Mouse (Mus musculus) thymus, adult 18-20 months (tissue): ENCODE measurements around the gene Tigd4.
"Not testable (repeated sequence)": the region's sequence is repeated elsewhere in the genome, so short reads cannot be mapped to it uniquely, and the experiment has no call there.

Experiments
- DNase-seq, 2 experiments: peaks; one replicate each; pipeline ENCODE4 v3.0.0; 2022; ENCODE audit warnings: mixed read lengths in 2 of 2

The Tigd4 gene

GRCm38 (mm10) chr3:84593274-84593673 is at the start of gene Tigd4:
Gene Tigd4, plus strand, starts transcription at chr3:84593574.
- no peak for DNase-seq

- DNase-seq, result peak; percentile 3 to 9
These were observed 46.2 kb upstream of the Tigd4 start for GRCm38 (mm10) chr3:84547177-84547576.

GRCm38 (mm10) chr3:84555780-84556179 is 37.6 kb upstream of the Tigd4 start:
- DNase-seq, result no peak

- no peak for DNase-seq
These were observed 35.1 kb upstream of the Tigd4 start for GRCm38 (mm10) chr3:84558301-84558700.

- not testable (repeated sequence) for DNase-seq
These were observed 30.5 kb upstream of the Tigd4 start for GRCm38 (mm10) chr3:84562911-84563310.

- no peak for DNase-seq
These were observed 30.0 kb upstream of the Tigd4 start for GRCm38 (mm10) chr3:84563415-84563814.

- no peak for DNase-seq
These were observed 24.8 kb upstream of the Tigd4 start for GRCm38 (mm10) chr3:84568540-84568939.

GRCm38 (mm10) chr3:84569587-84569986 is 23.8 kb upstream of the Tigd4 start:
- DNase-seq, result no peak

GRCm38 (mm10) chr3:84570501-84570900 is 22.9 kb upstream of the Tigd4 start:
- no peak for DNase-seq

- DNase-seq, result no peak
These were observed 12.7 kb upstream of the Tigd4 start for GRCm38 (mm10) chr3:84580716-84581115.

GRCm38 (mm10) chr3:84581696-84582022 is 11.7 kb upstream of the Tigd4 start:
- DNase-seq, result no peak

GRCm38 (mm10) chr3:84582023-84582912 is 11.1 kb upstream of the Tigd4 start, which contains the start of gene Arfip1:
Gene Arfip1, minus strand, starts transcription at chr3:84582625.
- peak; percentile 85 to 91 for DNase-seq

- DNase-seq, result no peak
These were observed 10.5 kb upstream of the Tigd4 start for GRCm38 (mm10) chr3:84582913-84583276.

- no peak for DNase-seq
These were observed 6.6 kb upstream of the Tigd4 start for GRCm38 (mm10) chr3:84586736-84587135.

- DNase-seq, result no peak
These were observed 1.7 kb downstream of the Tigd4 start for GRCm38 (mm10) chr3:84594894-84595676.

- no peak for DNase-seq
These were observed 2.4 kb downstream of the Tigd4 start for GRCm38 (mm10) chr3:84595677-84596234.

- DNase-seq, result no peak
These were observed 4.8 kb downstream of the Tigd4 start for GRCm38 (mm10) chr3:84597996-84598734.

GRCm38 (mm10) chr3:84598756-84599155 is 5.4 kb downstream of the Tigd4 start:
- DNase-seq, result no peak

- DNase-seq, result no peak
These were observed 8.6 kb downstream of the Tigd4 start for GRCm38 (mm10) chr3:84601870-84602495.

GRCm38 (mm10) chr3:84602759-84603158 is 9.4 kb downstream of the Tigd4 start:
- no peak for DNase-seq

- DNase-seq, result no peak
These were observed 9.8 kb downstream of the Tigd4 start for GRCm38 (mm10) chr3:84603212-84603611.

GRCm38 (mm10) chr3:84610183-84610710 is 16.9 kb downstream of the Tigd4 start:
- DNase-seq, result no peak
